Mouse (Mus musculus) erythroblast, embryonic 14.5 days (primary cell): Measurements from ENCODE around the gene Lmod1.

Experiments
- GATA1 ChIP-seq: IDR thresholded peaks from 2 replicates; pipeline ENCODE4 v1.6.1; 2012; ENCODE audit warnings: low read length, inconsistent platforms, mixed read lengths
- TAL1 ChIP-seq: IDR thresholded peaks from 3 replicates; pipeline ENCODE4 v1.6.1; 2012; ENCODE audit warnings: low read length, inconsistent platforms, mixed read lengths

- TF ChIP-seq TAL1 (no peak), GATA1 (no peak)
Measured at GRCm38 (mm10) chr1:135347498-135348169, 23.0 kb downstream of the Lmod1 start.
